Mouse (Mus musculus): ENCODE data around the gene Tns3. TPM values are rescaled to one million over a fixed set of nuclear protein-coding genes. Genes with fewer than 3 reads are reported as not detected.
"Not testable (repeated sequence)": the region's sequence is repeated elsewhere in the genome, so short reads cannot be mapped to it uniquely, and the experiment has no call there.

Tns3 gene
- polyA plus RNA-seq, 1 experiment from 2014 or later = 21.1 TPM

GRCm38 (mm10) chr11:8625915-8626604, 38.3 kb downstream of the Tns3 start:
- Histone ChIP-seq H3K27ac (peak overlapping the region; percentile 24; the same call in 1 of the 2 replicates), H3K9me3 (no peaks in the 10 kb centered on the region), H3K4me2 (replicated peaks) (no peak overlapping the region), H3K27me3 (replicated peaks) (no peaks in the 10 kb centered on the region), H3K9ac (no peak overlapping the region), H3K36me3 (no peaks in the 10 kb centered on the region; the same call in 1 of the 2 replicates), H3K4me3 (replicated peaks) (no peak overlapping the region), H3K4me1 (replicated peaks) (peaks cover 46% of the 10 kb centered on the region)
- no peak for ATAC-seq
- 60% methylated on average over 10 of the region's 10 CpGs for WGBS

- Histone ChIP-seq H3K27me3 (replicated peaks) (no peaks in the 10 kb centered on the region), H3K4me3 (replicated peaks) (no peak overlapping the region), H3K9me3 (no peaks in the 10 kb centered on the region), H3K9ac (no peak overlapping the region), H3K4me1 (replicated peaks) (peaks cover 46% of the 10 kb centered on the region), H3K4me2 (replicated peaks) (peak overlapping the region; percentile 100), H3K36me3 (no peaks in the 10 kb centered on the region; the same call in 1 of the 2 replicates), H3K27ac (peak overlapping the region; percentile 20; the same call in 1 of the 2 replicates)
- ATAC-seq = no peak
- WGBS = 53% methylated on average over 6 of the region's 6 CpGs
Observed at GRCm38 (mm10) chr11:8625451-8625850, 38.9 kb downstream of the Tns3 start.

- under 1% methylated on average over 74 of the region's 74 CpGs for WGBS
- Histone ChIP-seq H3K9ac (peak overlapping the region; percentile 75), H3K27ac (peak overlapping the region; percentile 76)
Observed at GRCm38 (mm10) chr11:8624179-8624886, 40.0 kb downstream of the Tns3 start.

GRCm38 (mm10) chr11:8623852-8624178, 40.5 kb downstream of the Tns3 start:
- WGBS = 3% methylated on average over 20 of the region's 20 CpGs
- no peaks in the 10 kb centered on the region for H3K9me3 ChIP-seq
- H3K4me3 ChIP-seq (replicated peaks) = peak overlapping the region; percentile 70
- peak overlapping the region; percentile 100 for H3K4me2 ChIP-seq (replicated peaks)
- peak overlapping the region; percentile 75 for H3K9ac ChIP-seq
- peak overlapping the region; percentile 76 for H3K27ac ChIP-seq
- no peaks in the 10 kb centered on the region; the same call in 1 of the 2 replicates for H3K36me3 ChIP-seq
- no peaks in the 10 kb centered on the region for H3K27me3 ChIP-seq (replicated peaks)
- no peak for ATAC-seq
- H3K4me1 ChIP-seq (replicated peaks) = peaks cover 34% of the 10 kb centered on the region

More at GRCm38 (mm10) chr11:8624179-8624886, 40.0 kb downstream of the Tns3 start:
- ATAC-seq = peak; percentile 56
- Histone ChIP-seq H3K36me3 (no peaks in the 10 kb centered on the region; the same call in 1 of the 2 replicates), H3K4me3 (replicated peaks) (peak overlapping the region; percentile 70), H3K4me1 (replicated peaks) (peaks cover 39% of the 10 kb centered on the region), H3K9me3 (no peaks in the 10 kb centered on the region), H3K4me2 (replicated peaks) (peak overlapping the region; percentile 100), H3K27me3 (replicated peaks) (no peaks in the 10 kb centered on the region)

GRCm38 (mm10) chr11:8622668-8623067, 41.7 kb downstream of the Tns3 start:
- Histone ChIP-seq H3K27ac (no peak overlapping the region), H3K27me3 (replicated peaks) (no peaks in the 10 kb centered on the region), H3K4me1 (replicated peaks) (peaks cover 28% of the 10 kb centered on the region), H3K9me3 (no peaks in the 10 kb centered on the region), H3K4me2 (replicated peaks) (peak overlapping the region; percentile 100; the same call in 1 of the 2 replicates), H3K4me3 (replicated peaks) (no peak overlapping the region), H3K9ac (no peak overlapping the region), H3K36me3 (no peaks in the 10 kb centered on the region; the same call in 1 of the 2 replicates)
- WGBS = 58% methylated on average over 6 of the region's 6 CpGs
- no peak for ATAC-seq

- H3K4me3 ChIP-seq (replicated peaks); H3K36me3 ChIP-seq; H3K9me3 ChIP-seq; H3K4me2 ChIP-seq (replicated peaks); H3K27ac ChIP-seq; H3K9ac ChIP-seq; ATAC-seq; H3K27me3 ChIP-seq (replicated peaks): not testable (repeated sequence)
- peaks cover 19% of the 10 kb centered on the region for H3K4me1 ChIP-seq (replicated peaks)
- 91% methylated on average over 7 of the region's 7 CpGs for WGBS
Observed at GRCm38 (mm10) chr11:8619111-8619510, 45.2 kb downstream of the Tns3 start.

GRCm38 (mm10) chr11:8618301-8618700, 46.0 kb downstream of the Tns3 start:
- no peaks in the 10 kb centered on the region for H3K27me3 ChIP-seq (replicated peaks)
- ATAC-seq = no peak
- 60% methylated on average over 10 of the region's 10 CpGs for WGBS
- no peaks in the 10 kb centered on the region for H3K9me3 ChIP-seq
- H3K4me2 ChIP-seq (replicated peaks) = no peak overlapping the region
- H3K9ac ChIP-seq = no peak overlapping the region
- no peak overlapping the region for H3K27ac ChIP-seq
- H3K36me3 ChIP-seq = no peaks in the 10 kb centered on the region; the same call in none of the 2 replicates
- peaks cover 16% of the 10 kb centered on the region for H3K4me1 ChIP-seq (replicated peaks)
- no peak overlapping the region for H3K4me3 ChIP-seq (replicated peaks)

GRCm38 (mm10) chr11:8615436-8615835, 48.9 kb downstream of the Tns3 start:
- WGBS = 23% methylated on average over 12 of the region's 12 CpGs
- H3K27ac ChIP-seq = 0 out of 2 replicates have a peak overlapping the region, but pooled peaks have one; percentile 9
- no peak overlapping the region for H3K4me3 ChIP-seq (replicated peaks)
- H3K9ac ChIP-seq = no peak overlapping the region
- peak; percentile 21 for ATAC-seq
- H3K9me3 ChIP-seq = no peaks in the 10 kb centered on the region
- H3K4me1 ChIP-seq (replicated peaks) = peaks cover 24% of the 10 kb centered on the region
- H3K4me2 ChIP-seq (replicated peaks) = no peak overlapping the region
- H3K27me3 ChIP-seq (replicated peaks) = no peaks in the 10 kb centered on the region
- peaks cover 5% of the 10 kb centered on the region for H3K36me3 ChIP-seq

GRCm38 (mm10) chr11:8610456-8610855, 53.9 kb downstream of the Tns3 start:
- H3K27ac ChIP-seq = no peak overlapping the region

GRCm38 (mm10) chr11:8609873-8610272, 54.5 kb downstream of the Tns3 start:
- H3K27me3 ChIP-seq (replicated peaks) = no peaks in the 10 kb centered on the region
- no peak overlapping the region for H3K9ac ChIP-seq
- peaks cover 8% of the 10 kb centered on the region for H3K36me3 ChIP-seq
- H3K4me1 ChIP-seq (replicated peaks) = peaks cover 25% of the 10 kb centered on the region
- H3K4me3 ChIP-seq (replicated peaks) = no peak overlapping the region
- WGBS = 75% methylated on average over 12 of the region's 12 CpGs
- no peak overlapping the region for H3K4me2 ChIP-seq (replicated peaks)
- no peak overlapping the region for H3K27ac ChIP-seq
- no peak for ATAC-seq
- no peaks in the 10 kb centered on the region for H3K9me3 ChIP-seq

More at GRCm38 (mm10) chr11:8610456-8610855, 53.9 kb downstream of the Tns3 start:
- ATAC-seq = 0 out of 2 replicates have a peak, but pooled peaks have one; percentile 16
- Histone ChIP-seq H3K27me3 (replicated peaks) (no peaks in the 10 kb centered on the region), H3K4me3 (replicated peaks) (no peak overlapping the region), H3K9me3 (no peaks in the 10 kb centered on the region), H3K4me1 (replicated peaks) (peaks cover 30% of the 10 kb centered on the region), H3K9ac (no peak overlapping the region), H3K4me2 (replicated peaks) (no peak overlapping the region), H3K36me3 (peaks cover 8% of the 10 kb centered on the region)
- 57% methylated on average over 7 of the region's 7 CpGs for WGBS

GRCm38 (mm10) chr11:8607123-8607522, 57.2 kb downstream of the Tns3 start:
- H3K9me3 ChIP-seq = no peaks in the 10 kb centered on the region
- H3K4me2 ChIP-seq (replicated peaks) = no peak overlapping the region
- no peak overlapping the region for H3K9ac ChIP-seq
- no peaks in the 10 kb centered on the region for H3K27me3 ChIP-seq (replicated peaks)
- H3K4me3 ChIP-seq (replicated peaks) = no peak overlapping the region
- no peak for ATAC-seq
- H3K4me1 ChIP-seq (replicated peaks) = peaks cover 23% of the 10 kb centered on the region
- no peak overlapping the region for H3K27ac ChIP-seq
- 0 out of 2 replicates have a peak, but pooled peaks cover 3% of the 10 kb centered on the region for H3K36me3 ChIP-seq
- 96% methylated on average over 1 of the region's 1 CpGs for WGBS

GRCm38 (mm10) chr11:8604789-8605569, 59.4 kb downstream of the Tns3 start:
- no peak for ATAC-seq
- no peak overlapping the region for H3K27ac ChIP-seq
- no peak overlapping the region for H3K9ac ChIP-seq
- no peak overlapping the region for H3K4me2 ChIP-seq (replicated peaks)
- H3K9me3 ChIP-seq = no peaks in the 10 kb centered on the region
- no peak overlapping the region for H3K4me3 ChIP-seq (replicated peaks)
- peaks cover 15% of the 10 kb centered on the region for H3K4me1 ChIP-seq (replicated peaks)
- WGBS = 88% methylated on average over 10 of the region's 10 CpGs
- peaks cover 8% of the 10 kb centered on the region for H3K36me3 ChIP-seq
- no peaks in the 10 kb centered on the region for H3K27me3 ChIP-seq (replicated peaks)
